Mouse (Mus musculus) left cerebral cortex, adult 8-10 months (tissue): ENCODE measurements at regions not wholly inside any gene's neighbourhood (a gene's known extent, or its start where the extent isn't known, plus 50 kb on each side); places are given as distances from the start of the nearest gene placed in this dataset.
A peak's percentile ranks its signal among the peaks of the same experiment; 100 is the strongest.

Source experiments
- DNase-seq, 2 experiments: peaks; one replicate each; pipeline ENCODE4 v3.0.0; 2022; ENCODE audit warnings: low spot score in 2 of 2

- DNase-seq = no peak
Measured at GRCm38 (mm10) chr1:143946933-143947332, 57.0 kb downstream of the Rgs2 start.

- DNase-seq = no peak
Measured at GRCm38 (mm10) chr1:143941465-143941864, 62.5 kb downstream of the Rgs2 start.

GRCm38 (mm10) chr1:143939511-143939910 is 64.5 kb downstream of the Rgs2 start:
- no peak for DNase-seq

GRCm38 (mm10) chr1:143938569-143938968 is 65.4 kb downstream of the Rgs2 start:
- no peak for DNase-seq

GRCm38 (mm10) chr1:143930798-143931197 is 73.2 kb downstream of the Rgs2 start:
- no peak for DNase-seq

- DNase-seq = no peak
Measured at GRCm38 (mm10) chr1:143929567-143930165, 74.3 kb downstream of the Rgs2 start.

GRCm38 (mm10) chr1:143922499-143922898 is 81.5 kb downstream of the Rgs2 start:
- DNase-seq = no peak

- no peak for DNase-seq
Measured at GRCm38 (mm10) chr1:143920256-143920655, 83.7 kb downstream of the Rgs2 start.

GRCm38 (mm10) chr1:143918949-143919348 is 85.0 kb downstream of the Rgs2 start:
- no peak for DNase-seq

- DNase-seq = no peak
Measured at GRCm38 (mm10) chr1:143918146-143918774, 85.7 kb downstream of the Rgs2 start.

- peak in 1 of 2 experiments; percentile 88 for DNase-seq
Measured at GRCm38 (mm10) chr1:143917623-143918022, 86.3 kb downstream of the Rgs2 start.

GRCm38 (mm10) chr1:143916587-143916986 is 87.4 kb downstream of the Rgs2 start:
- no peak for DNase-seq

GRCm38 (mm10) chr1:143912586-143912985 is 91.4 kb downstream of the Rgs2 start:
- DNase-seq = no peak

- no peak for DNase-seq
Measured at GRCm38 (mm10) chr1:143911230-143911629, 92.7 kb downstream of the Rgs2 start.

GRCm38 (mm10) chr1:143910530-143910929 is 93.4 kb downstream of the Rgs2 start:
- DNase-seq = no peak

- no peak for DNase-seq
Measured at GRCm38 (mm10) chr1:143907312-143907711, 96.6 kb downstream of the Rgs2 start.

GRCm38 (mm10) chr1:143906881-143907280 is 97.1 kb downstream of the Rgs2 start:
- no peak for DNase-seq

GRCm38 (mm10) chr1:143903985-143904384 is 100.0 kb downstream of the Rgs2 start:
- peak in 1 of 2 experiments; percentile 66 for DNase-seq

GRCm38 (mm10) chr1:143903234-143903633 is 100.7 kb downstream of the Rgs2 start:
- no peak for DNase-seq

- no peak for DNase-seq
Measured at GRCm38 (mm10) chr1:143901127-143901920, 102.6 kb downstream of the Rgs2 start.

- DNase-seq = no peak
Measured at GRCm38 (mm10) chr1:143888510-143888909, 111.4 kb downstream of the Uchl5 start.

GRCm38 (mm10) chr1:143888065-143888464 is 111.0 kb downstream of the Uchl5 start:
- no peak for DNase-seq
